Mouse (Mus musculus): ENCODE measurements at regions not wholly inside any gene's neighbourhood (a gene's known extent, or its start where the extent isn't known, plus 50 kb on each side); places are given as distances from the start of the nearest gene placed in this dataset.
A peak's percentile ranks its signal among the peaks of the same experiment; 100 is the strongest.

DNA sequence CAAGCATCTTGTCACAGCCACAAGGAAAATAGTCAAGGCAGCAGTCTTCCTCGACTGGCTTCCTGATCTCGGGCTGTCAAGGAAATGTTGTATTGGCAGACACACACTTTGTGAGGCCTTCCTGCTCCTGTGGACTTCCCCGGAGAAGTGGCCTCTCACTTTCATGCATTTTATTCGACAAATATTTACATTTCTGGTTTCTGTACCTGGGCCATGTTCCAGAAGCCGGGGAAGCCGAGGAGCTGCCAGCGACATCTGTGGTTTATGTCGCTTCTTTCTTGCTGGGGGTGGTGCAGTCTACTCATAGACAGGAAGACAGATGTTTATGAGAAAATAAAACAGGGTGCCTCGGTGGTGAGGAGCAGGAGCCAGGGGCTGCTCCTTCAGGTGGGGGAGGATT is 372.5 kb upstream of the Kcnab2 start:
- no peak for ATAC-seq (ENCODE audit: insufficient number of reproducible peaks, low FRiP score)
- no peak overlapping the region for H3K4me2 ChIP-seq
- H3K9ac ChIP-seq = no peak overlapping the region
- no peak overlapping the region for H3K4me3 ChIP-seq
- no peaks in the 10 kb centered on the region for H3K9me3 ChIP-seq (replicated peaks)
- no peaks in the 10 kb centered on the region for H3K27me3 ChIP-seq (replicated peaks)
- H3K36me3 ChIP-seq = no peaks in the 10 kb centered on the region
- no peak overlapping the region for H3K27ac ChIP-seq (ENCODE audit: poor library complexity, severe bottlenecking)
- H3K4me1 ChIP-seq (replicated peaks) = no peaks in the 10 kb centered on the region
- WGBS = 71% methylated on average over 9 of the region's 9 CpGs

DNA sequence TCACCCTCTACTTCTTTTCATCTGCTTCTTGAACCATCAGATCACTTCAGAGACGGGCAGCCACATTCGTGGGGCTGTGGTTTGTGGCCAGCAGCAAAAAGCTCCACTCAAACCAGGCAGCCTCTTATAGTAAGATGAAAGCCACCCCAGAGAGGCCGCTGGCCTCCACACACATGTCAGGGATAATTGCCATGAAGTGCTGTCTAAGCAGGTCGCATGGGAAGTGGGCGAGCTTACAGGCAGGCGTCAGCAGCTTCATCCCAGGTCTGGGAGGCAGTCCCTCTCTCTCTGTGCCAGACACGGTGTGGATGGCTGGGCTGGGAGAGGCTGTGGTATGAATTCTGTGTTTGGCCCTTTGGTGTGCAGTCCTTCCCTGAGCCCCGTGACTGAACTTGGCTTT is 358.4 kb upstream of the Kcnab2 start:
- Histone ChIP-seq H3K27ac (ENCODE audit: poor library complexity, severe bottlenecking) (no peak overlapping the region), H3K4me3 (no peak overlapping the region), H3K27me3 (replicated peaks) (no peaks in the 10 kb centered on the region), H3K9ac (no peak overlapping the region), H3K4me2 (no peak overlapping the region), H3K36me3 (no peaks in the 10 kb centered on the region), H3K4me1 (replicated peaks) (no peaks in the 10 kb centered on the region), H3K9me3 (replicated peaks) (peaks cover 4% of the 10 kb centered on the region; the same call in 1 of the 2 replicates)
- WGBS = 68% methylated on average over 8 of the region's 8 CpGs
- ATAC-seq (ENCODE audit: insufficient number of reproducible peaks, low FRiP score) = no peak

DNA sequence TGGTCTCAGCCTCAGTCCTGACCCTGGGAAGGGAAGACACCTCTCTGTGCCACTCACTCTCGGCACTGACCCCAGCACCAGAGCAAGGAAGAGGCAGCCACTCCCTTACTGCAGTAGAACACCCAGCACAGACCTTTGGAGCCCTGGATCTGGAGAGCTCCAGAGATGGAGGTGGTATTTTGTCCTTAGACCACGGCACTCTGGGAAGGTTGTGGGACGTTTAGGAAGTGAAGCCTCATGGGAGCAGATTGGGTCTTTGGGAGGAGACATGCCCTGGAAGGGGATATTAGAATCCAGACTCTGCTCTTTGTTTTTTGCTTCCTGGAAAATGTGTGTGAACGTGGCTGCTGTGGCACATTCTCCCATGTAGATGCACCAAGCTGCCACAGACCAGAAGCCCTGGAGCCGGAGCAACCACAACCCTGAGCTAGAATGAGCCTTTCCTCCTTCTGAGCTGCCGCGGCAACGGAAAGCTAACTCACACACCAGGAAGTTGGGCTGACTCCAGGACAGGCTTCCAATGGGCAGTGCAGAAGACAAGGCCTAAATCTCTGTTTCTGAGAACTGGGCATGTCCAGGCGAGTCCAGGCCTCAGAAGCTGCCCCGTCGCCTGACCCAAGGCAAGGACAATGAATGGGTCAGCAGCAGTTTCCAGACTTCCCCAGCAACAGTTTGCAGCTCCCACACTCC is 356.9 kb upstream of the Kcnab2 start:
- H3K4me3 ChIP-seq = no peak overlapping the region
- no peak for ATAC-seq (ENCODE audit: insufficient number of reproducible peaks, low FRiP score)
- H3K9me3 ChIP-seq (replicated peaks) = peaks cover 19% of the 10 kb centered on the region
- no peaks in the 10 kb centered on the region for H3K4me1 ChIP-seq (replicated peaks)
- H3K9ac ChIP-seq = no peak overlapping the region
- no peak overlapping the region for H3K4me2 ChIP-seq
- WGBS = 72% methylated on average over 11 of the region's 11 CpGs
- H3K27ac ChIP-seq (ENCODE audit: poor library complexity, severe bottlenecking) = no peak overlapping the region
- H3K27me3 ChIP-seq (replicated peaks) = no peaks in the 10 kb centered on the region
- no peaks in the 10 kb centered on the region for H3K36me3 ChIP-seq

DNA sequence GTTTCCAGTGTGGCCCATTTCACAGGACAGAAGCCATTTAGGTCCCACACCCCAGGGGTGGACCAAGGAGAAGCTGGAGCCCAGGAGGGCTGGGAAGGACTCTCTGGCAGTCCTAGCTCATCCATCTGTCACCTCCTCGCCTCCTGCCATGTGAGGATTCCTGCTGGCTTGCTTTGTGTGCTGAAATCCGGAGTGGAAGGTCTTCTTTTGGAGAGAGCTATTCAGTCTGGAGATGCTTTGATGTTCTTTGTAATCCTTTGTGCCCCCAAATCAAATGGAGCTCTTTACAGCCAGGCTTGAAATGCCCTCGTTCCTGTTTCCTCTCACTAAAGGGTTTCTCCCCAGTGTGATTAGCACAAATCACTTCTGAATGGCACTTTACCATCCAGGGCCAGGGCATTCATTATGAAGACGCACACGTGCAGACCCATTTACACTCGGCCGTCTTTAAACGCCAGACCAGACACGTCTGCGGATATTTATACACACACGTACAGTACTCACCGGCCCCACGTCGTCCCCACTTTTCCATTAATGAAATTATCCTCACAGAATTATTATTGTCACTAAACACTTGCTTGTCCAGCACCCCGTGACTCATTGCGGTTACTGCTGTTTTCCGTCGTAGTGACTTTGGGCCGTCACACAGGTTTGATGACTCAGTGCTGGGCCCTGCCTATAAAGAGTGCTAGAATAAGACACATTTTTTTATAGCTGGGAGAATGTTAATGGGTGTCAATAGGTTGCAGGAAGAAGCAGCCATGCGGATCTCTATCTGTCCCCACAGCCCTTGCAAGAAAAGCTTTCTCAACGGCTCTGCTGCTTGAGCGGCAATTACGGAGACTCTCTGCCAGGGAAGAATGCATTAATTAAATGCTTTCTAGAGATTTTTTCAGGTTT is 356.0 kb upstream of the Kcnab2 start:
- peaks cover 24% of the 10 kb centered on the region for H3K9me3 ChIP-seq (replicated peaks)
- H3K4me1 ChIP-seq (replicated peaks) = no peaks in the 10 kb centered on the region
- H3K27me3 ChIP-seq (replicated peaks) = no peaks in the 10 kb centered on the region
- H3K4me2 ChIP-seq = no peak overlapping the region
- 65% methylated on average over 23 of the region's 23 CpGs for WGBS
- no peak overlapping the region for H3K9ac ChIP-seq
- no peak for ATAC-seq (ENCODE audit: insufficient number of reproducible peaks, low FRiP score)
- H3K27ac ChIP-seq (ENCODE audit: poor library complexity, severe bottlenecking) = no peak overlapping the region
- no peaks in the 10 kb centered on the region for H3K36me3 ChIP-seq
- H3K4me3 ChIP-seq = no peak overlapping the region

DNA sequence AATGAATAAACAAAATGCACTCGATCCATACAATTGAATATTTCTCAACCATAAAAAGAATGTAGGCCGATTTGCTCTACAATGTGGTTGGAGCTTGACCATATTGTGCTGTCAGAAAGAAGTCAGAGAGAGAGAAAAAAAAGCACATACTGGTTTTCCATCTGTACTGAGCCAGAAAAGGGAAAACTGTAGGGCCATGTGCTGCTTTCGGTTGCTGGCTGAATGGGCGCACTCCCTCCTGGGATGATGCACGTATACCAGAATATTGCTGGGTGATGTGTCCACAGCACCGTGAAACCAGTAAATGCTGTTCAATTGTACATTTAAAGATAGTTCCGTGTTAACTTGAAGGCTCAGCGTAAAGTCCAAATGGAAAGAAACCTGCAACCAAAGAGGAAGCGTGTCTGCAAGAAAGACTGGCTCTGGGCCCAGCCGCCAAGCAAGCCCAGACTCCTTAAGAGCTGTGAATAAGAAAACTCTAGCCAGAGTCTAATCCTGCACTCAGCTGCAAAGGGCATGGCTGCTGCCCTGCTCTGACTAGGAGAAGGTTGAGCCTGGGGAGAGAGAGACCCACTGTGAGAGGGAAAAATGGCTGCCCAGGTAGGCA is 355.2 kb upstream of the Kcnab2 start:
- H3K9me3 ChIP-seq (replicated peaks) = peaks cover 31% of the 10 kb centered on the region
- no peaks in the 10 kb centered on the region for H3K36me3 ChIP-seq
- ATAC-seq (ENCODE audit: insufficient number of reproducible peaks, low FRiP score) = no peak
- no peak overlapping the region for H3K27ac ChIP-seq (ENCODE audit: poor library complexity, severe bottlenecking)
- WGBS = 79% methylated on average over 10 of the region's 10 CpGs
- no peaks in the 10 kb centered on the region for H3K27me3 ChIP-seq (replicated peaks)
- H3K4me3 ChIP-seq = no peak overlapping the region
- H3K9ac ChIP-seq = no peak overlapping the region
- no peak overlapping the region for H3K4me2 ChIP-seq
- no peaks in the 10 kb centered on the region for H3K4me1 ChIP-seq (replicated peaks)

DNA sequence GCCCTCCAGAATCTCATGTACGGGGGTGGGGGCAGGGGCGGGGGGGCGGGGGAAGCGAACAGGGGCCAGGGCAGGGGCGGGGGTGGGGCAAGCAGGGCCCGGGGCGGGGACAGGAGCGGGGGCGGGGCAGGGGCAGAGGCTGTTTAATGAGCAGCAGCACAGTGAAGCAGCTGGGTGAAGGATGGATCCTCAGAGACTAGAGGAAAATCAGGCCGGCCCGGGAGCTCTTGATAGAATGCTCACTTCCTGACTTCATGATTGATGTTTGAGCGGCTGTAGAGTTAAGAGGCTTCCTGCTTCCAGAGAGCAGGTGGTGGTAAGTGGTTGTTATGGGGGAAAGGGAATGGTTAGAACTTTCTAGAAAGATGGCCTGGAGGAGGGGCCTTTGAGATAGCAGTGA is 347.5 kb upstream of the Kcnab2 start:
- 22% methylated on average over 8 of the region's 12 CpGs for WGBS
- Histone ChIP-seq H3K4me2 (no peak overlapping the region), H3K36me3 (no peaks in the 10 kb centered on the region), H3K4me1 (replicated peaks) (no peaks in the 10 kb centered on the region), H3K4me3 (no peak overlapping the region), H3K27ac (ENCODE audit: poor library complexity, severe bottlenecking) (no peak overlapping the region), H3K27me3 (replicated peaks) (0 out of 2 replicates have a peak, but pooled peaks cover 10% of the 10 kb centered on the region), H3K9ac (no peak overlapping the region), H3K9me3 (replicated peaks) (peaks cover 29% of the 10 kb centered on the region)
- no peak for ATAC-seq (ENCODE audit: insufficient number of reproducible peaks, low FRiP score)

DNA sequence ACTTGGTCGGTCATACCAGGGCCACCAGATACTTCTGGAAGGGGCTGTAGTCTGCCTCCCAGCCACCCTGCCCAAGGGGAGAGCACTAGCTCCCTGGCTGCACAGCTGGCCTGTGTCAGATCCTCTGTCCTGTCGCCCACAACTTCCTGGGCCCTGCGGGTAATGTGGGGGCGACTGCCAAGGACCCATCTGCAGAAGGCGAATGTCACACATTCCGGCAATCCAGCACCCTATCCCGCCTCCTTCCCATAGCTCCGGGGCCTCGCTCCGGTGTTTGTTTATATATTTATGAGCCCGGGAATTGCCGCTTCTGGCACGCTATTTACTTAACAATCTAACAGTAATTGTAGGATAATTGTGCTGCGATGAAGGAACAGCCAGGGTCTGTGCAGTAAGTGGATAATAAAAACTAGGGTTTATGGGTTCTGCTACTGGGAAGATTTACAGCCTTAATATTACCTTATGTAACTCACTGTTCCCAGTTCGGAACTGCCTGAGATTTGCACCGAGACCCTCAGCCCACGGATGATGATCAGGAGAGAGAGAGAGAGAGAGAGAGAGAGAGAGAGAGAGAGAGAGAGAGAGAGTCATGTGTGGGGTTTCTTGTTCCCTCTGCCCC is 338.6 kb upstream of the Kcnab2 start:
- ATAC-seq (ENCODE audit: insufficient number of reproducible peaks, low FRiP score) = no peak
- no peak overlapping the region for H3K4me3 ChIP-seq
- no peak overlapping the region for H3K9ac ChIP-seq
- H3K27ac ChIP-seq (ENCODE audit: poor library complexity, severe bottlenecking) = no peak overlapping the region
- no peaks in the 10 kb centered on the region for H3K27me3 ChIP-seq (replicated peaks)
- no peaks in the 10 kb centered on the region for H3K36me3 ChIP-seq
- 78% methylated on average over 17 of the region's 17 CpGs for WGBS
- H3K9me3 ChIP-seq (replicated peaks) = peaks cover 6% of the 10 kb centered on the region; the same call in 1 of the 2 replicates
- no peak overlapping the region for H3K4me2 ChIP-seq
- no peaks in the 10 kb centered on the region for H3K4me1 ChIP-seq (replicated peaks)

DNA sequence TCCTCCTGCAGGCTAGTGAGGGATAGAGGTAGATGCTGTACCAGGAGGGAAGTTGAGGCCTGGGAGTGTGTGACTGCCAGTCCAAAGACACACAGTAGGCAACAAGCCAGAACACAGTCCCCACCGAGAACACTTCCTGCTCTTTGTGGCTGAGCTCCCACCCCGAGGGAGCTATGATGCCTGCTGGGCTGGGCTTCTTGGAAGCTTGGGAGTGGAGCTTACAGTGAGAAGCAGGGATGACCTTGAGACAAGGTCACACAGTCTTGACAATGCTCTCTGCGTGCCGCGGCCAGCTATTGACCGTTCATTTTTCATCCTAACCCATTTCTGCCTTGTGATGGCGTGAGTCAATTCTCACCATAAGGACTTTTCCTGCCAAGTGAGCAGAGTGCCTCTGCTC is 328.9 kb upstream of the Kcnab2 start:
- Histone ChIP-seq H3K27ac (ENCODE audit: poor library complexity, severe bottlenecking) (no peak overlapping the region), H3K9me3 (replicated peaks) (no peaks in the 10 kb centered on the region), H3K9ac (no peak overlapping the region), H3K4me1 (replicated peaks) (no peaks in the 10 kb centered on the region), H3K27me3 (replicated peaks) (no peaks in the 10 kb centered on the region), H3K4me3 (no peak overlapping the region), H3K36me3 (no peaks in the 10 kb centered on the region), H3K4me2 (no peak overlapping the region)
- ATAC-seq (ENCODE audit: insufficient number of reproducible peaks, low FRiP score) = no peak
- WGBS = 74% methylated on average over 7 of the region's 7 CpGs

DNA sequence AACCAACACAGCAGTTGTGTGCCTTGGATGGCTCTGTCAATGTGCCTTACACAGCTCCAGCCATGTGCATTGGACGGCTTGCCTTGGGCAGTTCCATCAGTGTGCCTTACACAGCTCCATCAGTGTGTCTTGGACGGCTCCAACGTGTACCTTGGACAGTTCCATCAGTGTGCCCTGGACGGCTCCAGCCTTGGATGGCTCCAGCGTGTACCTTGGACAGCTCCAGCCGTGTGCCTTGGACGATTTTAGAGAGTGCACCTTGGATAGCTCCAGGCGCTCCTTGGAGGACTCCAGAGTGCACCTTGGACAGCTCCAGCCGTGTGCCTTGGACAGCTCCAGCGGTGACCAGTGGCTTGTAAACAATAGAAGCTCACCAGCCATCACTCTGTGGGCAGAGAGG is 321.7 kb upstream of the Kcnab2 start:
- WGBS = 13% methylated on average over 10 of the region's 10 CpGs
- peaks cover 28% of the 10 kb centered on the region for H3K9me3 ChIP-seq (replicated peaks)
- H3K4me3 ChIP-seq = no peak overlapping the region
- peak; percentile 54; the same call in 1 of the 2 replicates for ATAC-seq (ENCODE audit: insufficient number of reproducible peaks, low FRiP score)
- H3K4me1 ChIP-seq (replicated peaks) = no peaks in the 10 kb centered on the region
- H3K9ac ChIP-seq = no peak overlapping the region
- no peak overlapping the region for H3K4me2 ChIP-seq
- no peaks in the 10 kb centered on the region for H3K36me3 ChIP-seq
- no peaks in the 10 kb centered on the region for H3K27me3 ChIP-seq (replicated peaks)
- H3K27ac ChIP-seq (ENCODE audit: poor library complexity, severe bottlenecking) = no peak overlapping the region

DNA sequence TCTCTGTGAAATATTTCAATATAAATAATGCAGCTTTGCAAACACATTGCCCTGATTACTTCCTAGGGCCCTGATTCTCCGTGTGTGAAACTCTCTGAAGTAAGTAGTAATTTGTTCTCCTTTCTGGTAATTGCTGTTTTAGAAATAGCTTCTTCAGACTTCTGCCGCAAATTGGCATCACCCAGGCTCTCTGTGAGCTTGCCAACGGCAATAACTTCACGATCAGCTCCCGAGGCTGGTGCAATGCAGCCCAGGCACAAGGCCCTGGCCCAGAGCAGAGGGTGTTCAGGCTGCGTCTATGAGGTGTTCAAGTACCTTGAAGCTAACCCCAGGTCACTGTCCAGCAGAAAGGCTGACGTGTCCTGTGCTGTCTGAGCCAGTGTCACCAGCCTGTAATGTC is 310.8 kb upstream of the Kcnab2 start:
- no peak overlapping the region for H3K27ac ChIP-seq (ENCODE audit: poor library complexity, severe bottlenecking)
- H3K4me2 ChIP-seq = no peak overlapping the region
- H3K4me3 ChIP-seq = no peak overlapping the region
- no peak for ATAC-seq (ENCODE audit: insufficient number of reproducible peaks, low FRiP score)
- H3K36me3 ChIP-seq = no peaks in the 10 kb centered on the region
- H3K9me3 ChIP-seq (replicated peaks) = peaks cover 42% of the 10 kb centered on the region
- H3K4me1 ChIP-seq (replicated peaks) = no peaks in the 10 kb centered on the region
- H3K9ac ChIP-seq = no peak overlapping the region
- H3K27me3 ChIP-seq (replicated peaks) = no peaks in the 10 kb centered on the region
- 76% methylated on average over 7 of the region's 7 CpGs for WGBS

DNA sequence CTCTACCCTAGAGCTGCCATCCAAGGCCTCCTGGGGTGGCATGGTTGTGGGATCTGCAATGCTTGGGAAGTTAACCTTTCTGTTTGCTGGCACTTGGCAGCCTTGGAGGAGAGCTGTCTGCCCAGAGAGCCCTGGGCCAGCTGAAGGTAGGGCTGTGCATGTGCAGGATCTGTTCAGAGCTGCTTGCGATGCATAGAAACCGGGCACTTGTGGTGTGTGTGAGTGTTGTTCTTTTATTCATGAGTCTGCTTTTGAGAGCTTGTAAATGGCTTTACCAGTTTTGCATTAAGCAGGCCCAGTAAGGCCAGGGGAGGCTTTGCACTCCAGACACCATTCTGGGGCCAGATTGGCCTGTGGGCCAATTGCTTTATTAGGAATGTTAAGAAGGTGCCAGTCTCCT is 307.3 kb upstream of the Kcnab2 start:
- Histone ChIP-seq H3K27ac (ENCODE audit: poor library complexity, severe bottlenecking) (no peak overlapping the region), H3K9ac (no peak overlapping the region), H3K36me3 (no peaks in the 10 kb centered on the region), H3K4me3 (no peak overlapping the region), H3K4me1 (replicated peaks) (no peaks in the 10 kb centered on the region), H3K27me3 (replicated peaks) (no peaks in the 10 kb centered on the region), H3K9me3 (replicated peaks) (peaks cover 20% of the 10 kb centered on the region), H3K4me2 (no peak overlapping the region)
- WGBS = 85% methylated on average over 2 of the region's 2 CpGs
- ATAC-seq (ENCODE audit: insufficient number of reproducible peaks, low FRiP score) = no peak
